Mouse (Mus musculus) right cerebral cortex, postnatal 14 days (tissue): ENCODE measurements around the gene Ganab.
"Not testable (repeated sequence)": the region's sequence is repeated elsewhere in the genome, so short reads cannot be mapped to it uniquely, and the experiment has no call there.

Experiments
- DNase-seq: peaks from one replicate; pipeline ENCODE4 v3.0.0; 2022

The Ganab gene

GRCm38 (mm10) chr19:8897865-8898495 lies at the start of gene Ganab:
Ganab (plus strand) TSS chr19:8898071.
- peak; percentile 95 for DNase-seq

GRCm38 (mm10) chr19:8848356-8848755 lies 49.5 kb upstream of the Ganab start:
- DNase-seq: no peak

DNA sequence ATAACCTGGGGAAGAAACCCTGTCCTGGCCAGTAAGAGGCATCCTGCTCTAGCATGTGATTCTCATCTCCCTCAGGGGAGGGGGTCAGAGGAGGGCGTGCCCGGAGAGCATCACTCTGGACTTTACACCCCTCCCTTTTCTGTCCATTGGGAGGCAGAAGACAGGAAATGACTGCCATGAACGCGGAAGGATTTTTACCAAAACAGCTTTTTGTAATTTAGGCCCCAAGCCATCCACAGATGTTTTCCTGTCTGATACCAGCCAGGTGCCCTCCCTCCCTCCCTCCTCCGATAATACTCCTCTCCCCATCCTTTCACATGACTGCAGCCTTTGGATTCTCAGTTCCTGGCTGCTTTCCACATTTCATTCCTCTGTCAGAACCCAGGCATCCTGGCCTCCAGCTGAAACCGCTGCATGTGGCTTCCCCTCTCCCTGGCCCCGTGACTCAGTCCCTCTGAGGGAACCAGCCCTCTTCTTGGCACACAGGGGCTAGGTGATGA lies 47.4 kb upstream of the Ganab start, which contains the start of gene Lrrn4cl:
Gene Lrrn4cl (plus strand): TSS at position 367 of the 500 bp plus-strand sequence.
- DNase-seq: no peak

GRCm38 (mm10) chr19:8851639-8852038 lies 46.2 kb upstream of the Ganab start:
- no peak for DNase-seq

GRCm38 (mm10) chr19:8852236-8852928 lies 45.5 kb upstream of the Ganab start:
- DNase-seq: no peak

- DNase-seq: no peak
Observed at GRCm38 (mm10) chr19:8853117-8853516, 44.8 kb upstream of the Ganab start.

DNA sequence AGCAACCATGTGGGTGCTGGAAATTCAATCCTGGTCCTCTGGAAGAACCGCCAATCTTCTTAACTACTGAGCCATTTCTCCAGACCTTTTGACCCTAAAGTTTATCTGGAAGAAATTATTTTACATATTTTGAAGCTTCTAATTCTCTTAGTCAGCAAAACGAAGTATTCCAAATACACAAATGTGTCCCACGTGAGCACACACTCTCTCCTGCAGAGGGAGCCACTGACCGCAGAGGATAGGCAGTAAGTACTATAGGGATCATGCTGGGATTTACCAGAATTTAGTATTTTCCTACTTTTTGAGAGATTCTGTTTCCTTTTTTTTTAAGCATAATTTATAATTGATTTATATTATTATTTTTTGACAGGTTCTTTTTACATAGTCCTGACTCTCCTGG lies 40.2 kb upstream of the Ganab start:
- DNase-seq: peak; percentile 58

DNA sequence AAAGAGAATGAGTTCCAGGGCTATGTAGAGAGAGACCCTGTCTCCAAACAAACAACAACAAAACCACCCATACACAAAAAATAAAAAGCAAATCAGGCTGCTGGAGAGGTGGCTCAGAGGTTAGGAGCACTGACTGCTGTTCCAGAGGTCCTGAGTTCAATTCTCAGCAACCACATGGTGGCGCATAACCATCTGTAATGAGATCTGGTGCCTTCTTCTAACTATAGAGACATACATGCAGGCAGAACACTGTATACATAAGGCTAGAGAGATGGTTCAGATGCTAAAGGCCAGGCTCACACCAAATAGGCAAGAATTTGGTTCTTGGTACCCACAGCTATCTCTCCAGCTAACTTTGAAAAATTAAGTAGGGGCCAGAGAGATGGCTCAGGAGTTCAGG lies 38.9 kb upstream of the Ganab start:
- no peak for DNase-seq

GRCm38 (mm10) chr19:8864265-8864664 lies 33.6 kb upstream of the Ganab start:
- DNase-seq: no peak

DNA sequence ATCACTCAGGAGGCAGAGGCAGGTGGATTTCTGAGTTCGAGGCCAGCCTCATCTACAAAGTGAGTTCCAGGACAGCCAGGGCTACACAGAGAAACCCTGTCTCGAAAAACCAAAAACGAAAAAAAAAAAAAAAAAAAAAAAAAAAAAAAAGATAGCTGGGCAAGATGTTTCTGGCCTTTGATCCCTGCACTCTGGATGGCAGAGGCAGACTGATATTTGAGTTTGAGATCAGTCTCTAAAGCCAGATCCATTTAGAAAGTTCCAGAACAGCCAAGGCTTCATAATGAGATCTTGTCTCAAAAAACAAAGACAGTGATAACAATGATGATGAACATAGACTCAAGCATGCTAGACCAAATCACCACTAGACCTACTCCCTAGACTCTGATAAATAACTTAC lies 27.5 kb upstream of the Ganab start:
- not testable (repeated sequence) for DNase-seq

GRCm38 (mm10) chr19:8870838-8871237 lies 27.0 kb upstream of the Ganab start:
- no peak for DNase-seq

GRCm38 (mm10) chr19:8871267-8872186 lies 26.3 kb upstream of the Ganab start, which contains the start of gene Ubxn1:
Ubxn1 (plus strand) TSS chr19:8871496.
- DNase-seq: peak; percentile 93

DNA sequence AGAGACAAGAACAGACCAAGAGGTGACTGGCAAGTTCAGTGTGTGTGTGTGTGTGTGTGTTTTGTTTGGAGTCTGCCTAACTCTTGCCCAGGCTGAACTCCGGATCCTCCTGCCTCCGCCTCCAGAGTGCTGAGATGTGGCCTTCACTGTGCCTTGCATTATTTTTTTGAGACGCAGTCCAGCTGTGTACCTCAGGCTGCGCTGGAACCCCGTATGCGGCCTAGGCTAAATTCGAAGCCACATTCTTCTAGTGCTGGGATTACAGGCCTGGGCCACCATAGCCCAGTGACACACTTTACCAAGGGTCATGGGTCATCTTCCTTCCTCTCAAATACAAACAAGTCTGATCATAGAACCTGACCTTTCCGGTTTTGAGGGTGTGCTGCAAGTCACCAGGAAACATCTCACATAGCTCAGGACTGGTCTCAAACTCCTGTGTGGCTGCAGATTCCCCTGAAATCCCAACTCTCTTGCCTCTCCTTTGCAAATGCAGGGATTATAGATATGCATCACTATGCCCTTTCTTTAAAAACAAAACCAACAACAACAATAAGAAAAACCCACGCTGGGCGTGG lies 25.5 kb upstream of the Ganab start:
- DNase-seq: no peak

- DNase-seq: no peak
Observed at GRCm38 (mm10) chr19:8875031-8875430, 22.8 kb upstream of the Ganab start.

- peak; percentile 85 for DNase-seq
Observed at GRCm38 (mm10) chr19:8880311-8881033, 17.4 kb upstream of the Ganab start, which contains the start of gene Uqcc3. Uqcc3 (minus strand) TSS chr19:8880923.

DNA sequence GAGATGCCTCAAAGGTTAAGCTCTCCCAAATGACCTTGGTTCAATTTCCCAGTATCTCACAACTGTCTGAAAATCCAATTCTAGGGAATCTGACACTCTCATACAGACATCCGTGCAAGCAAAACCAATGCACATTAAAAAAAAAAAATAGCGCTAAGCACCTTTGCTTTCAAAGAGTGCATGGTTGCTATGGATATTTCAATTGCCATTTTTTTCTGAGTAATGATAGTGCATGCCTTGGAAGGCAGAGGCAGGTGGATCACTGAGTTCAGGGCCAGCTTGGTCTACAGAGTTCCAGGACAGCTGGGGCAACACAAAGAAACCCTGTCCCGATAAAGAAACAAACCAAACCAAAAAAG lies 16.9 kb upstream of the Ganab start:
- no peak for DNase-seq

DNA sequence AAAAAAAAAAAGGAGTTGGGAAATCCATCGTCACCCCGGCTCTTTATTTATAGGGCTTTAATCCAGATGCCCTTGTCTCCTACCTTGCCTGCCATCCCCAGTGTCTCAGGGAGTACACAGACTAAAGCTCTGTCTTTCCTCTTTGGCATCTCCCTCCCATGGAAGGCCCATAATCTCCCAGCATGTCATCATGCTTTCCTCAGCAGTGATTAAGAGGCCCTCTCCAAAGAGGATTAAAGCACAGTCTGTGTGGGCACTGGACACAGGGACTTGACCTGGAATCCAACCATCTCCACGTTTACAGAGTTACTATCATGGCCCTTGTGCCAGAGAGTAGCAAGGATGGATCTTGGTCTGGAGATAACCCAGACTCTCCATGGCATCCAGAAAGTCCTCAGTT lies 14.3 kb upstream of the Ganab start, which contains the start of the genes Lbhd1 and Gm49403:
Gene Lbhd1 (plus strand): TSS at position 117 of the 400 bp plus-strand sequence.
Gene Gm49403 (plus strand): TSS at position 315 of the 400 bp plus-strand sequence.
- DNase-seq: no peak

DNA sequence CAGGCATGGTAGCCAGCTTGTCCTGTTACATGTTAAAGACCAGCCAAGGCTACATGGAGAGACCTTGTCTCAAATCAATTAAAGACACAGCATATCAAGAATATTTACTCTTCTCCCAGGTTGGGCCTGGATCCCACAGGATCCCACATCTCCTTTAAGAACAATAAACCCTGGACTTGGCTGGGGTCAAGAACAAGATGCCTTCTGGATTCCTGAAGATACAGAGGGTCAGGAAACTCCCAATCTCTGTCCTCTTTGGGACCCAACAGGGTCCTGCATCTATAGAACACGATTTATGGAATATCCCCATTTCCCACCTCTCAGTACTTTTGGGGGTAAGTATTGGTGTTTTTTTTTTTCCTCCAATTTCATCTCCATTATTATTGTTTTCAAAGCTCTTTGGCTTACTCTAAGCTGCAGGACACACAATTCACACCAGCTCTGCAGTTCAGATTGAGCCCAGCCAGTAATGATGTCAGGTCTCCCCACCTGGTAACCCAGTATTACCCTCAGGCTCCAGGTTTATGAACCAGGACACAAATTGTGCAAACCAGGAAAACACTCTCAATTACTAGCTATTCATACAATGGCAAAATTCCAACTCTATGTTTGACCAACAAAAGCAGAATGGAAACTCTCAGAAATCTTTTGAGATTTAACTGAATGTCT lies 10.8 kb upstream of the Ganab start:
- no peak for DNase-seq

DNA sequence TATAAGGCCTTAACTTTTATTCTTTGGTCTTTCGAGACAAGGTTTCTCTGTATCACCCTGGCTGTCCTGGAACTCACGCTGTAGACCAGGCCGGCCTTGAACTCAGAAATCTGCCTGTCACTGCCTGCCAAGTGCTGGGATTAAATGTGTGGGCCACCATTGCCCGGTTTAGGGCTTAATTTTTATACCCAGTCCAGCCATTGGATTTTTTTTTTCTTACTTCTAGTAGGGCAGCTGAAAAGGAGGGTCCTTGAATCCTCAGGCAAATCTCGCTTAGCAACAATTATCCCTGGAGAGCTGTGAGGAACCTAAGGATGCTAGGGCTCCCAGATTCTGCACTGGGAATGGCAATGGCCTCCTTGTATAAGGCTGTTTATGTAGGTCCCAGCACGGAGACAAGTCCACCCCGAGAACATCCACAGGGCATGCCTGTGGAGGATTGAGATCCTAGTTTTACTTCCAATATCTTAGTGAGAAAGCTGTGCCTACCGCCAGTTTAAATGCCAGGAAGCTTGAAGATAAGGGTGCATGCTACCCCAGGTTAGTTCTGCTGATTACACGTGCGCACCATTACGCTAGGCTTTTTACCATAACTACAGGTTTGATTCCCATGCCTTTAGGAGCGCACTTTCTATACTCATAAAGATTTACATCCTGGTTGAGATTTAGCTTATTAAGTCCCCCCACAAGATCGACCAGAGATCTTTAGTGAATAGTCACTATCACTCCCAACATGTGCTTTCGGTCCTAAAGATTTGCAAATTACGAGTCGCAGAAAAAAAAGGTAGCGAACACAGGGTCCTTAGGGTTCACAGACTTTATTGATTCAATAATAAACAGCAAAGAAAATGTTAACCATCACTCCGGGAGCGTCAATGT lies 10.0 kb upstream of the Ganab start:
- DNase-seq: no peak
